Mouse (Mus musculus) bone marrow, adult 2 months (tissue): ENCODE measurements at regions not wholly inside any gene's neighbourhood (a gene's known extent, or its start where the extent isn't known, plus 50 kb on each side); places are given as distances from the start of the nearest gene placed in this dataset.

Experiments used
- H3K27ac ChIP-seq: fragments of 200-500 bp; 2 replicates; pipeline ENCODE4 v1.5.1; 2012; ENCODE audit warnings: low read depth, mild to moderate bottlenecking, control low read depth, inconsistent platforms, low read length; ENCODE audit not compliant: control insufficient read depth, poor library complexity, insufficient read depth
- H3K4me1 ChIP-seq: fragments of 200-500 bp; 2 replicates; pipeline ENCODE4 v1.6.1; 2011; ENCODE audit warnings: low read length; ENCODE audit not compliant: control insufficient read depth, insufficient read depth
- H3K4me3 ChIP-seq: fragments of 200-500 bp; replicated peaks from 2 replicates; pipeline ENCODE3; 2011; ENCODE audit warnings: mild to moderate bottlenecking, low read depth, low read length, control low read depth; ENCODE audit not compliant: control insufficient read depth
- CTCF ChIP-seq: fragments of 200-500 bp; IDR thresholded peaks from 2 replicates; pipeline ENCODE4 v1.5.1; 2011; ENCODE audit warnings: low read length, control low read depth; ENCODE audit not compliant: control insufficient read depth, insufficient read depth
- POLR2A ChIP-seq: fragments of 200-500 bp; IDR thresholded peaks from 2 replicates; pipeline ENCODE4 v1.6.1; 2011; ENCODE audit warnings: low read depth, mild to moderate bottlenecking, control low read depth, low read length, borderline replicate concordance; ENCODE audit not compliant: control insufficient read depth
- WGBS: fragments of 180-500 bp; shearing (Covaris S2); methylation state at CpG from one replicate; pipeline ENCODE4 v1.1.7; 2018; 5-methylcytosine and 5-hydroxymethylcytosine counted together

DNA sequence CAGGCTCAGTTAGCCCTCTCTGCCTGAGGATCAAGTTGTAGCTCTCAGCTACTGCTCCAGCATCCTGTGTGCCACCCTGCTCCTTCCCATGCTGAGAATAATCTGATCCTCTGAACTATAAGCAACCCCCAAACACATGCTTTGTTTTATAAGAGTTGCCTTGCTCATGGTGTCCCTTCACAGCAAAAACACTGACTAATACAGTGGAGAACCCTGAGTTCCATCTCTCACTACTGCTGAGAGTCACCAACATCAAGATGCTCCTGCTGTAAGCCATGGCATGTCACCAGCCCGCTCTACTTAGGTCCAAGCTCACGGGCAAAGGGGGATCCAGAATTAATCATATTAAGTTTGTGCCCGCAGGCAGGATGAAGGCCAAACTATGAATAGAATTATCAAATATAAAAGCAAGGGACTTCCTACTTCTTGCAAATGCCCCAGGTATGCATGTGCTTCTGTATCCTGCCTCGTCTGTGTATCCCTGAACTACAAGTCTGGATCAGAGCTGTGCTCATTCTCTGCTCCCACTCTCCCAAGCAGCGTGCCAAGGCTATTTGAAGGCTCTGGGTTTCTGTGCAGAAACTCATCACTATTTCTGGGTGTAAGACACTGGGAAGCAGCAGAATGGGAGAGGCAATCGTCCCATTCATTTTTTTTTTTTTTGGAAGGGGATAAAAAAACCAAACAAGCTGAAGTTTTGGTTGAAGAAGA lies 243.7 kb upstream of the Pfn2 start:
- no peaks in the 10 kb centered on the region for H3K4me1 ChIP-seq
- WGBS = 73% methylated on average over 6 of the region's 6 CpGs
- TF ChIP-seq CTCF (no peak), POLR2A (no peak)
- H3K27ac ChIP-seq = no peak overlapping the region
- H3K4me3 ChIP-seq = no peak overlapping the region

DNA sequence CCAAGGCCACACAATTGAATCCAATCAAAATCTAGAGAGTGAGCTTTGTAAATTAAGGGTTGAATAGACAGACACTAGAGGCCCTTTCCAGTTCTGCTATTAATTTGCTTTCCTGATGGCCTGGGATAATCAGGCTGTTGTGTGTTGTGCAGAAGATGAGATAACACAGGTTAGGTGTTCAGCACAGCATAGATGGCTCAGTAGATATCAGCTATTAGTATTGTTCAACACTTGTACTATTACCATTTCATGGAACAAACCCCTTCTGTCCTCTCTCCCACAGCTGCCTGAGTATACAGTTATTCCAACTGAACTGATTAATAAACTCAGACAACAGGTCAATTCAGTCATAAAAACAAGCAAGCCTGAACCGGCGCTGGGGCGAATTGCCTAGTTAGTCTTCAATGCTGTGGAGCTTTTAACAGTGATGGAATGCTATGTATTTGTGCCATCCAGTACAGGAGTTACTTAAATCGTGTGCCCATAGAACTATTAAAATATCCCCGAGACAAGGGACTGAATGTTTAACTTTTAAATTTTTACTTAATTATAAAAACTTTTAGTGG lies 263.1 kb upstream of the Pfn2 start:
- no peak for TF ChIP-seq POLR2A
- Histone ChIP-seq H3K27ac (no peak overlapping the region), H3K4me3 (no peak overlapping the region), H3K4me1 (no peaks in the 10 kb centered on the region)
- 81% methylated on average over 5 of the region's 5 CpGs for WGBS

DNA sequence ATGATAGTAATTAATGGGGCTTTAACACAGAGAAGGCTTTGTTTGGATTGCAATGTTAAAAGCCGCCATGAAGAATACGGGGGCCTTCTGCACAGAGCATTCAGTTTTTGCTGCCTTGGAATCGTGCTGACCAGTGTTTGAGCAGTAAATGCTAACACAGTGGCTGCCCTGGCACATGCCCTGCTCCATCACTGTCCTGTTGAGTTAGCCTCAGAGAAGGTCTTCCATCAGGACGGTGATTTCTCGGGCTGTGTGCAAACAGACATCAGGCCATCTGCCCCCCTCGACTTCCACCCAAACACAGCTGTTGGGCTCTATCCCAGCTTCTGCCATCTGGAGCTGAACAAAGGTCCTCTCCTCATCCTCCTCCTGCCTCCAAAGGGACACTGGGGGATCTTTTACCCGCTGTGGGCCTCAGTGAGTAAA lies 264.6 kb upstream of the Pfn2 start:
- WGBS = 76% methylated on average over 7 of the region's 7 CpGs
- no peaks in the 10 kb centered on the region for H3K4me1 ChIP-seq
- H3K4me3 ChIP-seq = no peak overlapping the region
- no peak overlapping the region for H3K27ac ChIP-seq
- TF ChIP-seq POLR2A (no peak), CTCF (no peak)

DNA sequence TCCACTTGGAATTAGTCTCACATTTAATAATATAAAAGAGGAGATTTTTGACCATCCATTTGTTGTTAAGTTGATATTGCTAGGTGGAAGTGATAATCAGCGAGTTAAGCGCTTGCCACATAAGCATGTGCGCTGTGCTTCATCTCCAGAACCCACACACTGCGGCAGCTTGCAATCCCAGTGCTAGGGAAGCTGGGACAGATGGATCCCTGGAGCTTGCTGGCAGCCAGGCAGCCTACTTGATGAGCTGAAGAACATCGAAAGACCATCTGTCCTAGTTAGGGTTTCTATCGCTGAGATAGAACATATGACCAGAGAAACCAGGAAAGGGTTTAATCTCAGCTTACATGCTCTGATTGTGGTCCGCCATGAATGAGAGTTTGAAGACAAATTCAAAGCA lies 266.1 kb upstream of the Pfn2 start:
- H3K27ac ChIP-seq = no peak overlapping the region
- 84% methylated on average over 7 of the region's 7 CpGs for WGBS
- H3K4me3 ChIP-seq = no peak overlapping the region
- no peaks in the 10 kb centered on the region for H3K4me1 ChIP-seq
- TF ChIP-seq POLR2A (no peak), CTCF (no peak)

DNA sequence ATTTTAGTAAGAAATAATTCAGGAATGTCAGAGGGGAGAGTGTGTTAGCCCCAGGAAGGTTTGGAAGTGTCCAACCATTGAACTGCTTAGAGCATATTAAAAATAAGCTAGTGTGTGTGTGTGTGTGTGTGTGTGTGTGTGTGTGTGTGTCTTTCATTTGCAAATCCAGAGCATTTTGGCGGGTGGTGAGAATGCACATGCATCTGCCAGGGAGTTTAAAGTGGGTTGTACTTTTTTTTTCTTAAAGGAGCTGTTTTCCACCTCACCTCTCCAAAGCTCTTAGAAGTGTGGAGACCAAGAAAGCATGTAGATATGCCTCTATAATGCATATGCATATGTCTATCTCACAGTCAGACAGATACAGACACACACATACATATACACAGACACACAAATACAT lies 267.6 kb upstream of the Pfn2 start:
- Histone ChIP-seq H3K4me1 (no peaks in the 10 kb centered on the region), H3K4me3 (no peak overlapping the region), H3K27ac (no peak overlapping the region)
- no peak for TF ChIP-seq POLR2A
- no peak for TF ChIP-seq CTCF
- WGBS = 58% methylated on average over 1 of the region's 1 CpGs

DNA sequence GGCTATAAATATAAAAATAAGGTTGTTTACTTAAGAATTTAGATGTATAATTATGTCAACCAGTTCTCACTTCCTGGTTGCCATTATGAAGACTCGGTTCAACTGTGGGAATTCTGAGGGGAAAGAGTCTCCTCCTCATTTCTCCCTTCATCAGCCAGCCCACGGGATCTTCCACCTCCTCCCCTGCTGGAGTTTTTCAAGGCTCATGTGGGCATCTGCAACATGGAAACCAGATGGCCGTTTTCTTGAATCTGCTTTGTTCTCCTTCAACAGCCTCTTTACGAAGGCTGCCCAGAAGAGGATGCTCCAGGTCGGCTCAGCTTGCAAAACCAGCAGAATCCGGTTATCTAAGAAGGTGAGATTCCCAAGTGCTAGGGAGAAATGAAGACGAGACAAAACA lies 269.0 kb upstream of the Pfn2 start:
- no peak overlapping the region for H3K4me3 ChIP-seq
- WGBS = 63% methylated on average over 7 of the region's 7 CpGs
- no peak overlapping the region for H3K27ac ChIP-seq
- no peaks in the 10 kb centered on the region for H3K4me1 ChIP-seq
- TF ChIP-seq POLR2A (no peak), CTCF (no peak)

DNA sequence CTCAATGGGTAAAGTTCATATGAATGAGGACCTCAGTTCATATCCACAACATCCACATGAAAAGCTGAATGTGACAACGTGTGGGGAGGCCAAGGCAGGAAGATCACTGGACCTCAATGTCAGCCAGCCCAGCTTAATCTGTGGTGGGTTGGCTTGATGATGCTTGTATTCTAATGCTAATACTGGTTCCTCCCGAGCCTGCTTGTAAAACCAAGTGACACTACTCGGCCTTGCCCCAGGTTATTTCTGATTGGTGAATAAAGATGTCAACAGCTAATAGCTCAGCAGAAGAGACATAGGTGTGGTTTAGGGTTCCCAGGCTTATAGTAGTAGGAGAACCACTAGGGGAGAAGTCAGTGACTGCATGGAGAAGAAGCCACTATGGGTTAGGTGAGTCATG lies 272.2 kb upstream of the Pfn2 start:
- Histone ChIP-seq H3K27ac (no peak overlapping the region), H3K4me1 (no peaks in the 10 kb centered on the region), H3K4me3 (no peak overlapping the region)
- 55% methylated on average over 3 of the region's 3 CpGs for WGBS
- TF ChIP-seq CTCF (no peak), POLR2A (no peak)

DNA sequence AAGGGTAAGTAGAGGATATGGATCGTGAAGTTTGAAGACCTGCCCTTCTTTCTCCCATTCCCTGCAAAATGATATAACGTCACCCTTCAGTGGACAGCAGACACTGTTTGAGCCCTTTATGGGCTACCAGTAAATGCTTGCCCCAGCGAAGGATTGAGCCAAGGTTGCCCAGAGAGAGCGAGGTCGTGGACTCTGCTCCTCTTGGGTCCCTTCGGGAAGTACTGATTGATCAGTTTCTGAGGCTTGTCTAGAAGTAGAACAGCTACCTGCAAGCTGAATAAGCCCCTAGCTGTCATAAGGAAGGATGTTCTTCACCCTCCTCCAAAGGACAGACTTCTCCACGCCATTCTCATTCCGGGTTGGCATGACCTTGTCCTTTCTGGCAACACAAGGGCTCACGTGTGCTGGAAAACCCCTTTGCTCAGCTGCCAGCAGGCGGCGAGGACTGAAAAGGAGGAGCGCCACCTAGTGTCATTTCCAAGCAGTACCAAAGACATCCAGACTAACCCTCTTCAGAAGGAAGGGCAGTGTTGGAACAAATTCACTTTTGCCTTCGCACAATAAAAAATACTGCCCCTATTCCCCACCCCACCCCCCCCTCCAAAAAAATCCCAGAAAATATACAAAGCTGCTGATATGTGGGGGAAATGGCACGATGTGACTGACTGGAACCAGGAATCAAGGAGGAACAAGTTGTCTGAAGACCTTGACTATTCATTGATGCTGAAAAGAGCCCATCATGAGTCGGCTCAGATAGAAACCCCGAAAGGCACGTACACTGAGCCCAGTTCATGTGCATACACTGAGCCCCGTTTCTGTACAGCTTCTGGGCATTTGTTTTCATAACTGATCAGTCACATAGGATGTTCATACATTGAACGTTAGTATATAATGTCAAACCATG lies 274.8 kb upstream of the Pfn2 start:
- H3K4me1 ChIP-seq = no peaks in the 10 kb centered on the region
- WGBS = 39% methylated on average over 19 of the region's 19 CpGs
- H3K4me3 ChIP-seq = no peak overlapping the region
- no peak overlapping the region for H3K27ac ChIP-seq
- TF ChIP-seq POLR2A = no peak
- TF ChIP-seq CTCF = peak; percentile 85
